Mouse (Mus musculus): ENCODE measurements around the gene Pptc7.

GRCm38 (mm10) chr5:122336554-122337294 is 52.6 kb downstream of the Pptc7 start:
- TF ChIP-seq POLR2A (IDR thresholded peaks at IDR 0.05; ENCODE audit: borderline replicate concordance, control insufficient read depth, low read depth, low read length) (no peak), CTCF (IDR thresholded peaks at IDR 0.05; ENCODE audit: control insufficient read depth, insufficient read depth, low read length) (no peak)
